Mouse (Mus musculus): ENCODE data around the gene Tex50. TPM values are rescaled to one million over a fixed set of nuclear protein-coding genes. Genes with fewer than 3 reads are reported as not detected.
A peak's percentile ranks its signal among the peaks of the same experiment; 100 is the strongest.

Tex50 gene
- total and polyA plus RNA-seq, 3 experiments, result not detected

DNA sequence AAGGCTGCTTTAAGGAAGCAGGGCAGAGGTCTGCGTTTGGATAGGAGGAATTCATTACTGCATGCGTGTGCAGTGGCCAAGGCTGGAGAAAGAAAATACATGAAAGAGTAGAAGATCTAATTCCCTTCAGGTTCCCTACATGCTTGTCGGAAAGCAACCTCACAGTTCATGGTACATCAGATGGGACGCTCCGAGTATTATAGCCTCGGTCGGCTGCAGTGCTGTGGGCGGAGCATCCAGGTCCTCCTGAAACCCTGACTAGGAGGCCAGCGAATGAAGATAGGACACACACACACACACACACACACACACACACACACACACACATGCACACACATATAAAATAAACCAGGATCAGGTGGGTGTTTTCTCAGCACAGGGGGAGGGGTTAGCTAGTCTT, 24.6 kb upstream of the Tex50 start:
- Histone ChIP-seq H3K9me3 (replicated peaks; ENCODE audit: low read length) (peaks cover 4% of the 10 kb centered on the region), H3K9ac (ENCODE audit: insufficient read depth, low read depth) (peak overlapping the region; percentile 85), H3K4me3 (replicated peaks in 1 of 3; ENCODE audit: low read depth in 2 of 3, low read length in 2 of 3, poor library complexity in 1 of 3) (peak overlapping the region in 2 of 3 experiments; percentile 24 to 41), H3K4me1 (ENCODE audit: control insufficient read depth in 1 of 2, insufficient read depth in 2 of 2) (peaks cover 3 to 5% of the 10 kb centered on the region in 2 experiments; a peak in 2 of 4 replicates), H3K36me3 (replicated peaks in 1 of 2; ENCODE audit: control insufficient read depth in 1 of 2, insufficient read depth in 1 of 2, low read length in 1 of 2) (no peaks in the 10 kb centered on the region), H3K27ac (ENCODE audit: insufficient read depth, low read depth) (no peak overlapping the region), H3K4me2 (ENCODE audit: insufficient read depth, low read depth, poor library complexity, severe bottlenecking) (peak overlapping the region; percentile 91), H3K27me3 (replicated peaks) (no peaks in the 10 kb centered on the region), H3K79me2 (replicated peaks; ENCODE audit: control insufficient read depth, extremely low read depth, insufficient read depth, poor library complexity, severe bottlenecking) (no peaks in the 10 kb centered on the region)
- in situ Hi-C loops (cut with MboI; ENCODE audit: low pct_ligation_motif_present, low pct_unique_long_range_greater_than_20kb, low sequenced_read_pairs), result loop anchor here (25.0 kb wide), 2 partner anchors 246 to 321 kb away; no protein-coding TSS in a partner anchor
- dilution Hi-C loops (cut with MboI; ENCODE audit: extremely low pct_ligation_motif_present, extremely low pct_unique_long_range_greater_than_20kb, low sequenced_read_pairs), result no loop called here
- no peak for DNase-seq (ENCODE audit: extremely low read depth)
- TF ChIP-seq EP300 (IDR thresholded peaks at IDR 0.05; ENCODE audit: low read length), result no peak
- no peak for TF ChIP-seq CHD1 (IDR thresholded peaks at IDR 0.05; ENCODE audit: low read depth, low read length)
- TF ChIP-seq E2F4 (IDR thresholded peaks at IDR 0.05; ENCODE audit: insufficient replicate concordance, low read depth, low read length), result no peak
- TF ChIP-seq TBP (conservative IDR thresholded peaks at IDR 0.05; ENCODE audit: low read depth, low read length), result 0 out of 2 replicates have a peak, but pooled peaks have one; percentile 52

DNA sequence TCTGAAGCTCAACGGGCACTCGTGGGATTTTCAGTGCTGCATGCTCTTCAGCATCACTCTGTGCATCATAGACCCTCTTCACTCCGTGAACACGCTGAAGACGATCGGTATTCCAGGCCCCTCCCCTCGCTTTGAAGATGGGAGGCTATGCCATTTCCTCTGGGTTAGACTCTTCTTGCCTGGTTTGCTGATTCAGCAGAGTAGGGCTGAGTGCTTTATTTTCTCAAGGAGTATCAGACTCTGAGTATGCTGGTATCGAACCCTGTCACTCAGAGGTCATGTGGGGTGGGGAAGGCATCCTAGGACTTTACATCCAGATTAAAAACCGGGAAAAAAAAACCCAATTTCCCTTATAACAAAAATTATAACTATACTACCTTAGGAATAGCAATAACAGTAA, 23.3 kb upstream of the Tex50 start:
- dilution Hi-C loops (cut with MboI; ENCODE audit: extremely low pct_ligation_motif_present, extremely low pct_unique_long_range_greater_than_20kb, low sequenced_read_pairs), result no loop called here
- no peaks in the 10 kb centered on the region for H3K36me3 ChIP-seq (replicated peaks in 1 of 2; ENCODE audit: control insufficient read depth in 1 of 2, insufficient read depth in 1 of 2, low read length in 1 of 2)
- no peak overlapping the region for H3K27ac ChIP-seq (ENCODE audit: insufficient read depth, low read depth)
- no peaks in the 10 kb centered on the region for H3K27me3 ChIP-seq (replicated peaks)
- no peak overlapping the region for H3K9ac ChIP-seq (ENCODE audit: insufficient read depth, low read depth)
- no peak overlapping the region for H3K4me3 ChIP-seq (replicated peaks in 1 of 3; ENCODE audit: low read depth in 2 of 3, low read length in 2 of 3, poor library complexity in 1 of 3)
- H3K4me2 ChIP-seq (ENCODE audit: insufficient read depth, low read depth, poor library complexity, severe bottlenecking), result no peak overlapping the region
- TF ChIP-seq MEF2A (IDR thresholded peaks at IDR 0.05; ENCODE audit: borderline replicate concordance, low read depth, low read length), result no peak
- TF ChIP-seq TCF12 (IDR thresholded peaks at IDR 0.05; ENCODE audit: low read depth, low read length), result no peak
- TF ChIP-seq ZC3H11A (IDR thresholded peaks at IDR 0.05; ENCODE audit: low read depth, low read length), result no peak
- peak; percentile 78 for TF ChIP-seq MAFK (IDR thresholded peaks at IDR 0.05; ENCODE audit: insufficient replicate concordance, low read length)
- no peaks in the 10 kb centered on the region for H3K79me2 ChIP-seq (replicated peaks; ENCODE audit: control insufficient read depth, extremely low read depth, insufficient read depth, poor library complexity, severe bottlenecking)
- peaks cover 4% of the 10 kb centered on the region for H3K9me3 ChIP-seq (replicated peaks; ENCODE audit: low read length)
- no peak for DNase-seq (ENCODE audit: extremely low read depth)
- in situ Hi-C loops (cut with MboI; ENCODE audit: low pct_ligation_motif_present, low pct_unique_long_range_greater_than_20kb, low sequenced_read_pairs), result loop anchor here (25.0 kb wide), 2 partner anchors 245 to 320 kb away; no protein-coding TSS in a partner anchor
- peaks cover 3 to 5% of the 10 kb centered on the region in 2 experiments; a peak in 2 of 4 replicates for H3K4me1 ChIP-seq (ENCODE audit: control insufficient read depth in 1 of 2, insufficient read depth in 2 of 2)

DNA sequence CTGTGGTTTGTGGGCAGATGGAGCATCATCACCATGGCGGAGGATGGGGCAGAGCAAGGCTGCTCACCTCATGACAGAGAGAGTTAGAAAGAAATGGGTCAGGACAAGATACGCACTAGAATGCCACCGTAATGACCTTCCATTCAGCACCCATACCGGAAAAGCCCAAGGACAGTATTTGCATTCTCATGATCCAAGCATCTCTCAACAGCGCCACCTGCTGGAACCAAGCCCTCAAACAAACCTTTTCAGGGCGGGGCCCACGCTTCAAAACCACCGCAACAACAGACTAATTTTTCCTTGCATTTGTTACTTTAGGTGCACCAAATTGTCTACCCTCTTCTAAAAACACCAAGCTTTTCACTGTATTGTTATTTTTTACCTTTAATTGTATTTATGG, 21.6 kb upstream of the Tex50 start:
- in situ Hi-C loops (cut with MboI; ENCODE audit: low pct_ligation_motif_present, low pct_unique_long_range_greater_than_20kb, low sequenced_read_pairs), result loop anchor here (25.0 kb wide), 2 partner anchors 243 to 318 kb away; no protein-coding TSS in a partner anchor
- peak; percentile 65 for DNase-seq (ENCODE audit: extremely low read depth)
- TF ChIP-seq CTCF (conservative IDR thresholded peaks at IDR 0.05 in 1 of 2, IDR thresholded peaks at IDR 0.05 in 1 of 2; ENCODE audit: low read depth in 2 of 2, low read length in 2 of 2), result peak; percentile 55 to 68
- peak; percentile 26 for TF ChIP-seq RAD21 (IDR thresholded peaks at IDR 0.05; ENCODE audit: low read depth, low read length)
- peak; percentile 25 for TF ChIP-seq SMC3 (IDR thresholded peaks at IDR 0.05; ENCODE audit: low read depth, low read length)
- TF ChIP-seq ZMIZ1 (IDR thresholded peaks at IDR 0.05; ENCODE audit: low read depth, low read length), result no peak
- TF ChIP-seq EP300 (IDR thresholded peaks at IDR 0.05; ENCODE audit: low read length), result no peak

More for the DNA sequence above, 21.6 kb upstream of the Tex50 start:
- no peak overlapping the region for H3K4me2 ChIP-seq (ENCODE audit: insufficient read depth, low read depth, poor library complexity, severe bottlenecking)
- no peak overlapping the region for H3K9ac ChIP-seq (ENCODE audit: insufficient read depth, low read depth)
- no peaks in the 10 kb centered on the region for H3K36me3 ChIP-seq (replicated peaks in 1 of 2; ENCODE audit: control insufficient read depth in 1 of 2, insufficient read depth in 1 of 2, low read length in 1 of 2)
- no peak overlapping the region for H3K27ac ChIP-seq (ENCODE audit: insufficient read depth, low read depth)
- H3K4me1 ChIP-seq (ENCODE audit: control insufficient read depth in 1 of 2, insufficient read depth in 2 of 2), result peaks cover 3 to 5% of the 10 kb centered on the region in 2 experiments; a peak in 2 of 4 replicates
- dilution Hi-C loops (cut with MboI; ENCODE audit: extremely low pct_ligation_motif_present, extremely low pct_unique_long_range_greater_than_20kb, low sequenced_read_pairs), result no loop called here
- H3K4me3 ChIP-seq (replicated peaks in 1 of 3; ENCODE audit: low read depth in 2 of 3, low read length in 2 of 3, poor library complexity in 1 of 3), result no peak overlapping the region
- H3K27me3 ChIP-seq (replicated peaks), result no peaks in the 10 kb centered on the region
- no peaks in the 10 kb centered on the region for H3K79me2 ChIP-seq (replicated peaks; ENCODE audit: control insufficient read depth, extremely low read depth, insufficient read depth, poor library complexity, severe bottlenecking)
- peaks cover 4% of the 10 kb centered on the region for H3K9me3 ChIP-seq (replicated peaks; ENCODE audit: low read length)

All from CH12.LX (cell line).